Mouse (Mus musculus): ENCODE data around the gene Aff3. TPM values are rescaled to one million over a fixed set of nuclear protein-coding genes. Genes with fewer than 3 reads are reported as not detected.

Gene Aff3
- polyA plus RNA-seq, 1 experiment from 2014 or later: 0.38 TPM

DNA sequence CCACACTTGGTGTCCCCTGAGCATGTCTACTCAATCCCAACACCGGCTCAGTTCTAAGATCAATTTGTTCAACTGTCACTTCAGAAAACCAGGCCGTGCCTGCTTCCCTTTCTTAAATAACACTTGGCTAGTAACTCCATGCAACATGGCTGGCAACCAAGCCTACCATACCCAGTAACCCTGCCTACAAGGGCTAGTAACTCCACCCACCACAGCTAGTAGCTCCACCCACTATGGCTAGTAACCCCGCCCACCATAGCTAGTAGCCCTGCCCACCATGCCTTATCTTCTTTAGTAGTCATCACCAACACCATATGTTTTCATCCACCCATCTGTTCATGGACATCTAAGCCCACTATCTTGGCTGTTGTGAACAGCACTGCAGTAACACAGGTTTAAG, 302.5 kb downstream of the Aff3 start:
- Histone ChIP-seq H3K4me1 (ENCODE audit: control insufficient read depth, low read depth, low read length) (no peaks in the 10 kb centered on the region), H3K4me3 (ENCODE audit: low read depth, low read length) (no peak overlapping the region), H3K27me3 (ENCODE audit: control insufficient read depth, insufficient read depth, low read depth, low read length) (no peaks in the 10 kb centered on the region), H3K27ac (ENCODE audit: low read length) (no peak overlapping the region), H3K4me2 (ENCODE audit: low read depth, low read length) (no peak overlapping the region), H3K9me3 (replicated peaks; ENCODE audit: control insufficient read depth, low read length) (no peaks in the 10 kb centered on the region), H3K36me3 (ENCODE audit: control insufficient read depth, insufficient read depth) (no peaks in the 10 kb centered on the region), H3K9ac (ENCODE audit: low read depth, low read length) (no peak overlapping the region)
- no peak for ATAC-seq (ENCODE audit: low read depth)
- 82% methylated on average over 3 of the region's 3 CpGs for WGBS (ENCODE audit: insufficient replicate concordance)

DNA sequence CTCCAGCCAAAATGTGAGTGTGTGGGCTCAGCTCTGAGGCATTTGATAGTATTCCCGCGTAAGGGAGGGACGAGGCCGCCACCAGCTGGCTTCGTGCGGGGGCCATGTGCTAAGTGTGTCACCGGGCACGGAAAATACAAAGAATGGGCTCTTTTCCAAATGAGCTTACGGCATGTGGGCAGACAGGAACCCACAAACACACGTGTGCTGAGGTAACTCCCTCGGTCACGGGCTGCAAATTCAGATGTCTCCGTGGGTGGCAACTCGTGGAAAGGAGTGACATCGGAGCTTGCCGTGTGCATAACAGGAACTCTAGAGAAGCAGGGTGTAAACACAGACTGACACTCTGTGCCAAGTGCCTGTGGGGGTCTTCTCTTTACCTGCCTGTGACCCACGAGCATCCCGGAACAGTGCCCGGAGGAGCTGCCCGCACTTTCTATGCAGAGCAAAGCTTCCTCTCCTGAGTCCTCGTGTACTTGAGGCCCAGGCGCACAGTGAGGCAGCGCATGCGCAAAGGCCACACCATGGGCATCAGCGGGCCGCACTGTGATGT, 305.9 kb downstream of the Aff3 start:
- Histone ChIP-seq H3K4me3 (ENCODE audit: low read depth, low read length) (no peak overlapping the region), H3K27me3 (ENCODE audit: control insufficient read depth, insufficient read depth, low read depth, low read length) (no peaks in the 10 kb centered on the region), H3K27ac (ENCODE audit: low read length) (no peak overlapping the region), H3K36me3 (ENCODE audit: control insufficient read depth, insufficient read depth) (no peaks in the 10 kb centered on the region), H3K4me2 (ENCODE audit: low read depth, low read length) (no peak overlapping the region), H3K9me3 (replicated peaks; ENCODE audit: control insufficient read depth, low read length) (no peaks in the 10 kb centered on the region), H3K9ac (ENCODE audit: low read depth, low read length) (no peak overlapping the region), H3K4me1 (ENCODE audit: control insufficient read depth, low read depth, low read length) (no peaks in the 10 kb centered on the region)
- ATAC-seq (ENCODE audit: low read depth): no peak
- 77% methylated on average over 26 of the region's 26 CpGs for WGBS (ENCODE audit: insufficient replicate concordance)

DNA sequence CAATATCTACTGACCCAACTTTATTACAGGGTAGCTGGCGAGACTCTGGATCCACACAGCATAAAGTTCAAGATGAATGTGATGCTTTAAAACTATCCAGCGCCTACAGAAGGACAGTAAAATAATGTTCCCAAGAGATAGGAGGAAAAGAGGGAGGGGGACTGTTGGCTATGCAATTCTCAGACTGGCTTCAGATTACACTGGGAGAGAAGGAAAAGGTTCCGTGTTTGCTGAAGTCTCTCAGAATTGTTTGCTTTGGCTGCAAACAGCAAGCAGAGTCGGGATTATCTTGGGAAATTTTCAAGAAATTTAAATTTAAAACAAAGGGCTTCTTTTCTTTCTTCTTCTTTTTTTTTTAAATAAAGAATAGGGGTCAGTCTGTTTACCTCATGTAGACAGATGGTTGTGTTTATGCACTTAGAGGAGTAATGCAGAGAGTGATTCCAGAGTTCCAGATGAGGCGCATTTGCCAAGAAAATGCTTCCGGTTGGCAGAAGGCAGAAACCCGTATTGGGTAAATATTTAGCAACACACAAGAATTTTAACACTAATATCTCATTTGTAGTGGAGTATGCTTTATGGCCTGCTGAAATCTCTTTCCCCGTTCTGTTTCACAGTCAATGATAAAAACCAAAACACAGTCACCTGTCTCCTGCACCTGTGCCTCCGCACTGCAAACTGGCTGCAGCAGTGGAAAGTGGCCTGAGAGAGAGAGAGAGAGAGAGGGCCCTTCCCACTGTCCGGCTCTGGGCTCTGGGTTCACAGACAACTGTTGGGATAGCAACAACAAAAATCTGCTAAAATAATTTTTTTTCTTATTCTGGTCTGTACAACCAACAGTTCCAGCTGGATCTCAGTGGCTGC, 306.6 kb downstream of the Aff3 start:
- Histone ChIP-seq H3K27me3 (ENCODE audit: control insufficient read depth, insufficient read depth, low read depth, low read length) (no peaks in the 10 kb centered on the region), H3K9me3 (replicated peaks; ENCODE audit: control insufficient read depth, low read length) (no peaks in the 10 kb centered on the region), H3K36me3 (ENCODE audit: control insufficient read depth, insufficient read depth) (no peaks in the 10 kb centered on the region), H3K4me2 (ENCODE audit: low read depth, low read length) (no peak overlapping the region), H3K27ac (ENCODE audit: low read length) (no peak overlapping the region), H3K4me1 (ENCODE audit: control insufficient read depth, low read depth, low read length) (no peaks in the 10 kb centered on the region), H3K9ac (ENCODE audit: low read depth, low read length) (no peak overlapping the region), H3K4me3 (ENCODE audit: low read depth, low read length) (no peak overlapping the region)
- 55% methylated on average over 10 of the region's 10 CpGs for WGBS (ENCODE audit: insufficient replicate concordance)
- no peak for ATAC-seq (ENCODE audit: low read depth)

DNA sequence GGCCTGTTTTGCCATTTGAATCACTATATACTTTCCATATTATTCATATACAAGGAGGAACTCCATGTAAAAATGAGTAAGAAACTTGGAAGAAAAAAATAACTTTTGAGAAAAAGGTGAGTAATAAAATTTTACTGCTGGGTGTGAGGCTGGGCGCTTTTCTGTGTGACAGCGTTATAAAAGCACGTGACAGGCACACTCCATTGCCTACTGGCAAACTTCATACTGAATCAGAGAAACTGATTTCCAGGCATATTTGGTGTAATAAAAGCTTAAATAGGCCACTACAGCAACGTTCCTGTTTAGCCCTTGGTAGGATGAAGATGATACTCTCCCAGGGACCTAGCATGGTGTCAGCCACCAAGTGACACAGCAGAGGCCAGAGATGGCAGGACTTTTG, 310.2 kb downstream of the Aff3 start:
- H3K9ac ChIP-seq (ENCODE audit: low read depth, low read length): no peak overlapping the region
- no peak overlapping the region for H3K4me2 ChIP-seq (ENCODE audit: low read depth, low read length)
- no peak overlapping the region for H3K4me3 ChIP-seq (ENCODE audit: low read depth, low read length)
- ATAC-seq (ENCODE audit: low read depth): no peak
- 76% methylated on average over 4 of the region's 4 CpGs for WGBS (ENCODE audit: insufficient replicate concordance)
- no peaks in the 10 kb centered on the region for H3K9me3 ChIP-seq (replicated peaks; ENCODE audit: control insufficient read depth, low read length)
- no peaks in the 10 kb centered on the region for H3K36me3 ChIP-seq (ENCODE audit: control insufficient read depth, insufficient read depth)
- no peaks in the 10 kb centered on the region for H3K27me3 ChIP-seq (ENCODE audit: control insufficient read depth, insufficient read depth, low read depth, low read length)
- no peak overlapping the region for H3K27ac ChIP-seq (ENCODE audit: low read length)
- H3K4me1 ChIP-seq (ENCODE audit: control insufficient read depth, low read depth, low read length): no peaks in the 10 kb centered on the region

DNA sequence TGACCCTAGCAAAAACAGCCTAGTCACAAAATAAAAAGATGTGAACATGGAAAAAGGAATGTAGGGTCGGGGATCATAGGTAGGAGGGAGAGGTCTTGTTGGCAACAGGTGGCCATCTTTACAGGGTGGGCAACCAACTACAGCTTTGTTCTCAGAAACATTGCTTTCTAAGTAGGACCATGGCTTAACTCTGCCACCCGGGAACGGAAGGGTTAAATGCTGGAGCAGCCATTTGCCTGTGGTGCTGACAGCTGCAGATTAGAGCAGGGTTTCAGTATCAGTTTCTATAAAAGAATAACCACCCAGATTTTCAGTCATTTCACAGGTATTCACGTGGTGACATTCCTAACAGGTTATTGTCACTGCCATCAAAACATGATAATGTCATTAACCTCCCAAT, 317.4 kb downstream of the Aff3 start:
- Histone ChIP-seq H3K4me2 (ENCODE audit: low read depth, low read length) (no peak overlapping the region), H3K9ac (ENCODE audit: low read depth, low read length) (no peak overlapping the region), H3K27me3 (ENCODE audit: control insufficient read depth, insufficient read depth, low read depth, low read length) (no peaks in the 10 kb centered on the region), H3K9me3 (replicated peaks; ENCODE audit: control insufficient read depth, low read length) (no peaks in the 10 kb centered on the region), H3K36me3 (ENCODE audit: control insufficient read depth, insufficient read depth) (no peaks in the 10 kb centered on the region), H3K4me3 (ENCODE audit: low read depth, low read length) (no peak overlapping the region), H3K4me1 (ENCODE audit: control insufficient read depth, low read depth, low read length) (no peaks in the 10 kb centered on the region), H3K27ac (ENCODE audit: low read length) (no peak overlapping the region)
- WGBS (ENCODE audit: insufficient replicate concordance): 50% methylated on average over 4 of the region's 4 CpGs
- no peak for ATAC-seq (ENCODE audit: low read depth)

DNA sequence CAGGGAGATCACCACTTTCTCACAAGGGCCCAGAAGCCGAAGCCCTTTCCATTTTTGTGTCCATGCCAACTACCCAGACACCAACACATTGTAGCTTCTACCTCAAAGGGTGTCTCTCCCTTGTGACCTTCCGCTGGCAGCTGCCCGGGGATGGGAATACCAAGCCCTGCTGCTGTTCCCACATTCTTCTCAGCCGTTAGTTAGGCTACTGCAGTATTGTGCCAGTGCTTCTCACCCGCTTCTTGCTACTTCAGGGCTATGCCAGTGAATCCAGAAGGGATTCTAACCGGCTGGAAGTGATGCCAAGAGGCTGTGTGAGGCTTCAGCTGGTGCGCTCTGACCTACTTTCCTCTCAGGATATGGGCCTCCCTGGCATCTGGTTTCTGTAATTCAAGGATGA, 330.5 kb downstream of the Aff3 start:
- Histone ChIP-seq H3K9me3 (replicated peaks; ENCODE audit: control insufficient read depth, low read length) (no peaks in the 10 kb centered on the region), H3K27ac (ENCODE audit: low read length) (no peak overlapping the region), H3K4me3 (ENCODE audit: low read depth, low read length) (no peak overlapping the region), H3K36me3 (ENCODE audit: control insufficient read depth, insufficient read depth) (no peaks in the 10 kb centered on the region), H3K27me3 (ENCODE audit: control insufficient read depth, insufficient read depth, low read depth, low read length) (no peaks in the 10 kb centered on the region), H3K9ac (ENCODE audit: low read depth, low read length) (no peak overlapping the region), H3K4me2 (ENCODE audit: low read depth, low read length) (no peak overlapping the region), H3K4me1 (ENCODE audit: control insufficient read depth, low read depth, low read length) (no peaks in the 10 kb centered on the region)
- ATAC-seq (ENCODE audit: low read depth): no peak
- 62% methylated on average over 7 of the region's 7 CpGs for WGBS (ENCODE audit: insufficient replicate concordance)

DNA sequence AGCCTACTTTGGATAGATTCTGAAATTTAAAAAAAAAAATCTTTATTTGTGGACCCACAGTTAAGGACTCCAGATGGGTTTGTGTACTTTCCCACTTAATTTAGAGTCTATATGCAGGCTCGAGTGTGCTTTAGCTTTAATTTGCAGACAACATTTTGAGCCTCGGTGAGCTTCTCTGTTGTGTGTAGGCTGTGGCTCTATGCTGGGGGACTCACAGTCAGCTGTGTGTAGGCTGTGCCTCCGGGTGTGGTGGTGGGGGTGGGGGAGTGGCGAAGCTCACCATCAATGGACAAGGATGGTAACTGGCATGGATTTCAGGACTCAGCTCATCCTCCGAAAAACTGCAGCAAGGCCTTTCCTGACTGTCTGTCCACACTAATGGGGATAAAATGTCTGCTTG, 331.8 kb downstream of the Aff3 start:
- WGBS (ENCODE audit: insufficient replicate concordance): 69% methylated on average over 5 of the region's 5 CpGs
- Histone ChIP-seq H3K27ac (ENCODE audit: low read length) (no peak overlapping the region), H3K4me1 (ENCODE audit: control insufficient read depth, low read depth, low read length) (no peaks in the 10 kb centered on the region), H3K9me3 (replicated peaks; ENCODE audit: control insufficient read depth, low read length) (no peaks in the 10 kb centered on the region), H3K27me3 (ENCODE audit: control insufficient read depth, insufficient read depth, low read depth, low read length) (no peaks in the 10 kb centered on the region), H3K4me3 (ENCODE audit: low read depth, low read length) (no peak overlapping the region), H3K36me3 (ENCODE audit: control insufficient read depth, insufficient read depth) (no peaks in the 10 kb centered on the region), H3K9ac (ENCODE audit: low read depth, low read length) (no peak overlapping the region), H3K4me2 (ENCODE audit: low read depth, low read length) (no peak overlapping the region)
- ATAC-seq (ENCODE audit: low read depth): no peak

DNA sequence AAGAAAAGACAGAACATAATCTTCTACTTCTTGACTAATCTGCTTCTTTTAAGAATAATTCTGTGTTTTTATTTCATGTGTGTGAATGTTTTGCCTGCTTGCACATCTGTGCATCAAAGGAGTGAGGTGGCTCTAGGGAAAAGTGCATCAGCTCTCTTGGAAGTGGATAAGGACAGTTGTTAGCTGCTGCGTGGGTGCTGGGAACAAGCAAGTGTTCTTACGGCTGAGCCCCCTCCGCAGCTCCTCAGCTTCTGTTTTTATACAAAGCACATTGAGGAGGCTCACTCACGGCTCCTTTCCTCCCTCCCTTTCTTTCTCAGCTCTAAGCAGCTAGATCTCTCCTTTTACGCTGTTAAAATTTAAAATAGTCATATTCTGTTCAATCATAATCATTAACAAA, 340.5 kb downstream of the Aff3 start:
- H3K27ac ChIP-seq (ENCODE audit: low read length): no peak overlapping the region
- no peak overlapping the region for H3K9ac ChIP-seq (ENCODE audit: low read depth, low read length)
- no peak overlapping the region for H3K4me3 ChIP-seq (ENCODE audit: low read depth, low read length)
- H3K4me1 ChIP-seq (ENCODE audit: control insufficient read depth, low read depth, low read length): no peaks in the 10 kb centered on the region
- 72% methylated on average over 5 of the region's 5 CpGs for WGBS (ENCODE audit: insufficient replicate concordance)
- H3K27me3 ChIP-seq (ENCODE audit: control insufficient read depth, insufficient read depth, low read depth, low read length): no peaks in the 10 kb centered on the region
- no peak overlapping the region for H3K4me2 ChIP-seq (ENCODE audit: low read depth, low read length)
- no peaks in the 10 kb centered on the region for H3K9me3 ChIP-seq (replicated peaks; ENCODE audit: control insufficient read depth, low read length)
- no peak for ATAC-seq (ENCODE audit: low read depth)
- H3K36me3 ChIP-seq (ENCODE audit: control insufficient read depth, insufficient read depth): no peaks in the 10 kb centered on the region

DNA sequence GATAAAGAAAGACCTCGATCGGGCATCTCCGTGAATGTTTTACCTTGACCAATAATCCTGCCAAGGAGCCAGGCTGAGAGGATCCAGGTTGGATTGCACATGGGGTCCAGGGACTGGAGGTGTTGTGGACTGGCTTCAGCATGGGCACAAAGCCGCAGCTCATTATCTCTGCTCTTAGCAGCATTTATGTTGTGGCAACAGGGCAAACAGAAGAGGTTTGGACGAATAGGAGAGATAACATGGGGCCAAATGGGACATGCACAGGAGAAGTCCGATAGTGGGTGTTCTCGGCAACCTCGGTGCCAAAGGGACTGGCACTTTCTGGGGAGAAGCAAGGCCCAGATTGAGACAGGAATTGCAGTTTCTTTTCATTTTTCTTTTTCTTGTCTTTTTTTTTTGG, 342.9 kb downstream of the Aff3 start:
- ATAC-seq (ENCODE audit: low read depth): no peak
- Histone ChIP-seq H3K9ac (ENCODE audit: low read depth, low read length) (no peak overlapping the region), H3K9me3 (replicated peaks; ENCODE audit: control insufficient read depth, low read length) (no peaks in the 10 kb centered on the region), H3K36me3 (ENCODE audit: control insufficient read depth, insufficient read depth) (no peaks in the 10 kb centered on the region), H3K4me1 (ENCODE audit: control insufficient read depth, low read depth, low read length) (no peaks in the 10 kb centered on the region), H3K4me3 (ENCODE audit: low read depth, low read length) (no peak overlapping the region), H3K4me2 (ENCODE audit: low read depth, low read length) (no peak overlapping the region), H3K27me3 (ENCODE audit: control insufficient read depth, insufficient read depth, low read depth, low read length) (no peaks in the 10 kb centered on the region), H3K27ac (ENCODE audit: low read length) (no peak overlapping the region)
- 64% methylated on average over 8 of the region's 8 CpGs for WGBS (ENCODE audit: insufficient replicate concordance)
